In the genomic region with DNA sequence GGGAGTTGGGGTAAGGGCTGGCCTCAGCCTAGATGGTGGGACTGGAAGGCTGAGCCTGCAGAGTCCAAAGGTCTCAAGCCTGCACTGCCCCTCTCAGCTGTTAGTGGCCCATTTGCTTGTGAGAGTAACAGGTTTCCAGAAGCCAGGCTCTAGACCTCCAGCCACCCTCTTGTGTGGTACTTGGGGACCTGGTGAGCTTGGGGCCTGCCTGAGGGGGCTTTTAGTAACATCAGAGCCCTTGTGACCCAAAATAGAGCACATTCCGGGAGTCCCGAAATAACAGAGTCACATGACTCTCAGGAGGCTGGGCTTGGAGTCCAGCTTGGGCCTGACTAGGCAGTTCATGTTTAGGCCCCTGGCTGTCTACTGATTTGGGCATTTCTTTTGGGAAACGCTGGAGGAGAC, we compare ENCODE assay signal across 8 mouse cellular contexts. TPM values are rescaled to one million over a fixed set of nuclear protein-coding genes. Genes with fewer than 3 reads are reported as not detected.
A peak's percentile ranks its signal among the peaks of the same experiment; 100 is the strongest.
DNase-seq lines count a peak whose midpoint lies in the region; ATAC-seq and TF ChIP-seq lines count a peak whose summit lies in the region.

No protein-coding gene starts in this region.

- peak overlapping the region; percentile 97 for H3K9ac ChIP-seq in embryonic facial prominence, embryonic 13.5 days
- no peak overlapping the region for H3K9ac ChIP-seq in hindbrain, postnatal 0 days (replicated peaks; ENCODE audit: low read length)
- H3K9ac ChIP-seq in liver, embryonic 15.5 days: 0 out of 2 replicates have a peak overlapping the region, but pooled peaks have one; percentile 8

- peak overlapping the region; percentile 88 for H3K4me3 ChIP-seq in embryonic facial prominence, embryonic 13.5 days
- H3K4me3 ChIP-seq in hindbrain, postnatal 0 days (ENCODE audit: low read length): no peak overlapping the region
- H3K4me3 ChIP-seq in liver, embryonic 15.5 days (replicated peaks): peak overlapping the region; percentile 70

- no peaks in the 10 kb centered on the region for H3K36me3 ChIP-seq in embryonic facial prominence, embryonic 13.5 days
- H3K36me3 ChIP-seq in hindbrain, postnatal 0 days (ENCODE audit: insufficient read depth, low read length): no peaks in the 10 kb centered on the region
- no peaks in the 10 kb centered on the region for H3K36me3 ChIP-seq in liver, embryonic 15.5 days (replicated peaks)

- 3% methylated on average over 3 of the region's 3 CpGs for WGBS in embryonic facial prominence, embryonic 13.5 days
- 27% methylated on average over 3 of the region's 3 CpGs for WGBS in hindbrain, postnatal 0 days
- WGBS in liver, embryonic 15.5 days (ENCODE audit: insufficient replicate concordance): 54% methylated on average over 3 of the region's 3 CpGs

- DNase-seq in cerebellum, adult 9-10 months: peak; percentile 1
- DNase-seq in hindbrain, postnatal 0 days (ENCODE audit: low spot score): no peak
- no peak for DNase-seq in right cerebral cortex, adult 18-20 months
- no peak for DNase-seq in thymus, postnatal 10 days (ENCODE audit: low spot score in 2 of 2)

- ATAC-seq in cerebellum, adult (ENCODE audit: insufficient number of reproducible peaks, low FRiP score, low TSS enrichment): no peak
- ATAC-seq in embryonic facial prominence, embryonic 13.5 days (ENCODE audit: insufficient number of reproducible peaks, insufficient read depth, low FRiP score, low TSS enrichment, low read depth): no peak
- no peak for ATAC-seq in hindbrain, postnatal 0 days
- peak; percentile 23 for ATAC-seq in liver, embryonic 15.5 days (ENCODE audit: insufficient read depth)
- no peak for ATAC-seq in megakaryocyte, adult 5-6 weeks (ENCODE audit: poor library complexity, severe bottlenecking)

- H3K27ac ChIP-seq in embryonic facial prominence, embryonic 13.5 days: peak overlapping the region; percentile 75
- no peak overlapping the region; the same call in 1 of the 2 replicates for H3K27ac ChIP-seq in hindbrain, postnatal 0 days
- peak overlapping the region; percentile 69 for H3K27ac ChIP-seq in liver, embryonic 15.5 days (replicated peaks)

- peaks cover 85% of the 10 kb centered on the region for H3K4me1 ChIP-seq in embryonic facial prominence, embryonic 13.5 days
- peaks cover 34% of the 10 kb centered on the region for H3K4me1 ChIP-seq in hindbrain, postnatal 0 days (ENCODE audit: insufficient read depth, low read length)
- peaks cover 88% of the 10 kb centered on the region for H3K4me1 ChIP-seq in liver, embryonic 15.5 days (replicated peaks)

- H3K9me3 ChIP-seq in embryonic facial prominence, embryonic 13.5 days: no peaks in the 10 kb centered on the region
- H3K9me3 ChIP-seq in hindbrain, postnatal 0 days (ENCODE audit: low read length): no peaks in the 10 kb centered on the region
- H3K9me3 ChIP-seq in liver, embryonic 15.5 days (replicated peaks): no peaks in the 10 kb centered on the region

- H3K27me3 ChIP-seq in embryonic facial prominence, embryonic 13.5 days: no peaks in the 10 kb centered on the region
- H3K27me3 ChIP-seq in hindbrain, postnatal 0 days (ENCODE audit: insufficient read depth, low read length): no peaks in the 10 kb centered on the region
- H3K27me3 ChIP-seq in liver, embryonic 15.5 days: peaks cover 30% of the 10 kb centered on the region

- no peak for TF ChIP-seq CTCF in hindbrain, postnatal 0 days (IDR thresholded peaks at IDR 0.05; ENCODE audit: low read depth)

- H3K4me2 ChIP-seq in embryonic facial prominence, embryonic 13.5 days: peak overlapping the region; percentile 93
- peak overlapping the region; percentile 76; the same call in 1 of the 2 replicates for H3K4me2 ChIP-seq in hindbrain, postnatal 0 days (ENCODE audit: low read depth, low read length)
- H3K4me2 ChIP-seq in liver, embryonic 15.5 days: peak overlapping the region; percentile 86

RNA-seq across cellular contexts. Expression of gene Rxra, which starts 3.4 kb away (rescaled TPM):
- 16.7 and 18.7 TPM in 2 replicates for polyA plus RNA-seq in embryonic facial prominence, embryonic 13.5 days (2015; fragmentation: Nextera tagmentation; extraction: Ambion mirVana)
- total RNA-seq in hindbrain, postnatal 0 days (2014; rRNA removed): 32.5 and 34.0 TPM in 2 replicates
- polyA plus RNA-seq in hindbrain, postnatal 0 days (2015; fragmentation: Nextera tagmentation; extraction: Ambion mirVana): 3.5 and 3.9 TPM in 2 replicates
- polyA plus RNA-seq in liver, embryonic 15.5 days (2015; fragmentation: Nextera tagmentation; extraction: Ambion mirVana): 4.7 and 5.8 TPM in 2 replicates
- total RNA-seq in megakaryocyte, adult 5-6 weeks (2015): 15.4 and 16.1 TPM in 2 replicates
- 16.8 and 17.0 TPM in 2 replicates for total RNA-seq in megakaryocyte, adult 5-6 weeks (2017)
